Mouse (Mus musculus): ENCODE measurements at regions not wholly inside any gene's neighbourhood (a gene's known extent, or its start where the extent isn't known, plus 50 kb on each side); places are given as distances from the start of the nearest gene placed in this dataset.
"Not testable (repeated sequence)": the region's sequence is repeated elsewhere in the genome, so short reads cannot be mapped to it uniquely, and the experiment has no call there.

- DNase-seq: not testable (repeated sequence)
These were observed 189.2 kb upstream of the Rapgef5 start for GRCm38 (mm10) chr12:117327086-117327485.

- DNase-seq: peak; percentile 5
These were observed 185.9 kb upstream of the Rapgef5 start for GRCm38 (mm10) chr12:117330418-117330817.

- no peak for DNase-seq
These were observed 179.4 kb upstream of the Rapgef5 start for GRCm38 (mm10) chr12:117336856-117337255.

- no peak for DNase-seq
These were observed 174.0 kb upstream of the Rapgef5 start for GRCm38 (mm10) chr12:117342321-117342720.

- no peak for DNase-seq
These were observed 173.2 kb upstream of the Rapgef5 start for GRCm38 (mm10) chr12:117343121-117343520.

- DNase-seq: not testable (repeated sequence)
These were observed 172.7 kb upstream of the Rapgef5 start for GRCm38 (mm10) chr12:117343605-117344004.

- DNase-seq: no peak
These were observed 171.8 kb upstream of the Rapgef5 start for GRCm38 (mm10) chr12:117344266-117345087.

- DNase-seq: no peak
These were observed 170.9 kb upstream of the Rapgef5 start for GRCm38 (mm10) chr12:117345088-117345977.

GRCm38 (mm10) chr12:117346091-117346490, 170.2 kb upstream of the Rapgef5 start:
- peak; percentile 4 for DNase-seq

- DNase-seq: no peak
These were observed 169.1 kb upstream of the Rapgef5 start for GRCm38 (mm10) chr12:117347135-117347534.

GRCm38 (mm10) chr12:117348516-117348915, 167.8 kb upstream of the Rapgef5 start:
- no peak for DNase-seq

- no peak for DNase-seq
These were observed 164.4 kb upstream of the Rapgef5 start for GRCm38 (mm10) chr12:117351900-117352299.

GRCm38 (mm10) chr12:117352511-117352910, 163.8 kb upstream of the Rapgef5 start:
- DNase-seq: no peak

- peak; percentile 14 for DNase-seq
These were observed 163.3 kb upstream of the Rapgef5 start for GRCm38 (mm10) chr12:117352938-117353337.

- DNase-seq: no peak
These were observed 158.5 kb upstream of the Rapgef5 start for GRCm38 (mm10) chr12:117357811-117358210.

GRCm38 (mm10) chr12:117358891-117359290, 157.4 kb upstream of the Rapgef5 start:
- DNase-seq: no peak

- no peak for DNase-seq
These were observed 156.1 kb upstream of the Rapgef5 start for GRCm38 (mm10) chr12:117360215-117360614.

GRCm38 (mm10) chr12:117361826-117362225, 154.5 kb upstream of the Rapgef5 start:
- no peak for DNase-seq

- DNase-seq: not testable (repeated sequence)
These were observed 152.8 kb upstream of the Rapgef5 start for GRCm38 (mm10) chr12:117363457-117363856.

- no peak for DNase-seq
These were observed 151.1 kb upstream of the Rapgef5 start for GRCm38 (mm10) chr12:117365181-117365580.

- DNase-seq: no peak
These were observed 150.4 kb upstream of the Rapgef5 start for GRCm38 (mm10) chr12:117365876-117366275.

- DNase-seq: no peak
These were observed 137.9 kb upstream of the Rapgef5 start for GRCm38 (mm10) chr12:117378297-117378887.

All from lung, postnatal 36 days (tissue).